Mouse (Mus musculus) neutrophil, adult 5-6 weeks (primary cell): ENCODE measurements around the gene Kdm5a. TPM values are rescaled to one million over a fixed set of nuclear protein-coding genes. Genes with fewer than 3 reads are reported as not detected.

Experiments used
- ATAC-seq: fragments of 151-379, 151-347 bp; 2 replicates; pipeline ENCODE4 v1.8.0; 2017; ENCODE audit warnings: mild to moderate bottlenecking, moderate TSS enrichment; ENCODE audit not compliant: insufficient number of reproducible peaks, poor library complexity, low FRiP score, severe bottlenecking; ENCODE audit errors: extremely low read depth
- total RNA-seq: library from RNA; stranded (forward); fragments of 200-1000 nt; gene quantifications from 2 replicates; pipeline ENCODE4 v1.2.3, GENCODE M21; 2017

Kdm5a gene
- total RNA-seq, 1 experiment from 2014 or later = 248 TPM

DNA sequence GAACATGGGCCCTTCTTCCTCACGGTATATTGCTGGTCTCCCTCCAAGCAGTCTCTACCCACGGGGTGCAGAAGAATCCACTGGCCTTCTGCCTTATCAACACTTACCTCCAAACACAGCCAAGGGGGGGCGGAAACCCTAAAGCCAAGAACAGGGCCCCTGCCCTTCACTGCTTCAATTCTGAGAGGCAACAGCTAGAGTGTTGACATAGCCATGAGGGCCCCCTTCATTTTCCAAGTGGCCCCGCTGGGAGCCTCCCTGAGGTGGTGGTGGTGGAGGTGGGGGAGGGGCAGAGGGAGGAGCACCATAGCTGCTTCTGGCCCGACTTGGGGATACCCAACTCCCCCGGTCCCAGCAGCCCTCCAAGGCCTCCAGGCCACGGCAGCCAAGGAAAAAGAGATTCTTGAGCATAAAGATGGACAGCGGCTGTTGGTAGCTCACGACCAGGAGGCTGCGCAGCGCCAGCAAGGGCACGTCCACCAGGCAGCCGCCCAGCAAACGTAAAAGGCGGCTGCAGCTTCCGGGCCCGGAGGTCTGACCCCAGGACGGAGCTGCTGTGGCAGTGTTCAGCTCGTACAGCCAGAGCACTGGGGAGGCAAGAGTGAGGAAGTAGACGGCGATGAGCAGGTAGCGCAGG is 128.1 kb downstream of the Kdm5a start:
- no peak for ATAC-seq

DNA sequence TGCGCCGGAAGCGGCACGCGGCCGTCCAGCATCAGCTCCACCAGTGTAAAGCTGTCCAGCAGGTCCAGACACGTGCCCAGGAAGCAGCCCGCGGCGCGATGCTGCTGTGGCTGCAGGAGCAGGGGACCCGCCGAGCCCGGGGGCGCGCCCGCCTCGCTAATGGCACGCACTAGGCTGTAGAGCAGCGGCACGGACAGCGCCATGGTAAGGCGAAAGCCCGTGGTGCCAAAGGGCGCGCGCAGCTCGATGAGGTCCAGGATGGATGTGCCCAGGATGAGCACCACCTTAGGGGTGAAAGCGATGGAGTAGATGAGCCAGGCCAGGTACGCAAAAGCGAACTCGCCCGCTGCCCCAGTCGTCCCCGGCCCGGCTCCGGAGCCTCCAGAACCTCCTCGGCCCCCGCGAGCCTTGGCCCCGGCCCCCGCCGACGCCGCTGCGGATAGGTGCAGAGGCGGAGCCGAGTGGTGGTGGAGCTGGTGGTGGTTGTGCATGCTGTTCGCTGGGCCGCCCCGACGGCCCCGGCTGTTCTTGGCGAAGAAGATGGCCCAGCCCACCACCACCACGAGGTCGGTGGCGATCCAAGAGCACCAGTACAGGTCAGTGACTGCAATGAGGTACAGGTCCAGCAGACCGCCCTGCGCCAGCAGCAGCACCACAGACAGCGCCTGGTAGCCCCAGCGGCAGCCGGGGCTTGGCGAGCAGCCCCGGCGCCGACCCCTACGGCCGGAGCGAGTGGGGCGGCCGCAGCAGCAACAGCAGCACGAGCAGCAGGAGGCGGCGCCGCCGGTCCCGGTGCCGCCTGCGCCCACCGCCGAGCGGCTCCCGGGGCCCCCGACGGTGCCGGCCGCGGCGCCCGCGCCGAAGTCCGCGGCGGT is 128.8 kb downstream of the Kdm5a start:
- ATAC-seq = no peak

GRCm38 (mm10) chr6:120493374-120494181 is 129.7 kb downstream of the Kdm5a start, which contains the start of gene Tmem121b:
Gene Tmem121b (minus strand): TSS chr6:120493807.
- ATAC-seq = no peak

Other genes with a start within 250 kb of the Kdm5a start
- not detected in 2 replicates for gene D330020A13Rik, start 69.8 kb upstream of the Kdm5a start, total RNA-seq
- not detected in 2 replicates for gene B4galnt3, start 69.6 kb upstream of the Kdm5a start, total RNA-seq
- gene Ccdc77, start 250 bp downstream of the Kdm5a start, total RNA-seq = 24.7 and 26.3 TPM in 2 replicates
- gene Il17ra, start 99.1 kb downstream of the Kdm5a start, total RNA-seq = 168 and 176 TPM in 2 replicates
- gene Tmem121b, start 129.7 kb downstream of the Kdm5a start, total RNA-seq = not detected in 2 replicates
- gene Hdhd5, start 167.2 kb downstream of the Kdm5a start, total RNA-seq = 21.1 and 25.8 TPM in 2 replicates